Mouse (Mus musculus) thymus, adult 2 months (tissue): ENCODE results near the gene V1rd19.

Experiments used
- CTCF ChIP-seq: fragments of 200-500 bp; IDR thresholded peaks from 2 replicates; pipeline ENCODE4 v1.5.1; 2012; ENCODE audit warnings: mild to moderate bottlenecking, control low read depth, low read length, moderate library complexity, borderline replicate concordance; ENCODE audit not compliant: control insufficient read depth, poor library complexity, insufficient read depth; ENCODE audit errors: extremely low read depth
- POLR2A ChIP-seq: fragments of 200-500 bp; IDR thresholded peaks from 2 replicates; pipeline ENCODE4 v1.6.1; 2012; ENCODE audit warnings: mild to moderate bottlenecking, low read length, control low read depth, moderate library complexity; ENCODE audit not compliant: control insufficient read depth, poor library complexity, insufficient read depth; ENCODE audit errors: extremely low read depth

- TF ChIP-seq POLR2A (no peak), CTCF (no peak)
These were observed 51.3 kb downstream of the V1rd19 start, which contains the start of gene Vmn1r183 for GRCm38 (mm10) chr7:24052660-24053304.
